Mouse (Mus musculus) liver, embryonic 13.5 days (tissue): ENCODE data around the gene Fermt1. TPM values are rescaled to one million over a fixed set of nuclear protein-coding genes. Genes with fewer than 3 reads are reported as not detected.

Experiments used
- ATAC-seq: fragments of 200-750 bp; cut with Nextera tagmentation; 2 replicates; pipeline ENCODE4 v1.8.0; 2017; ENCODE audit warnings: low read depth, mild to moderate bottlenecking, moderate number of reproducible peaks, moderate library complexity
- DNase-seq: peaks from one replicate; pipeline ENCODE4 v3.0.0; 2022
- H3K27ac ChIP-seq: fragments of 300-500 bp; sonication (generic); 2 replicates; pipeline ENCODE4 v1.5.1; 2015; ENCODE audit warnings: moderate library complexity, mild to moderate bottlenecking, inconsistent platforms
- H3K27me3 ChIP-seq: fragments of 300-500 bp; sonication (generic); 2 replicates; pipeline ENCODE4 v1.6.1; 2015; ENCODE audit warnings: mild to moderate bottlenecking, inconsistent platforms
- H3K36me3 ChIP-seq: fragments of 300-500 bp; sonication (generic); 2 replicates; pipeline ENCODE4 v1.6.1; 2015; ENCODE audit warnings: mild to moderate bottlenecking, inconsistent platforms
- H3K4me1 ChIP-seq: fragments of 300-500 bp; sonication (generic); replicated peaks from 2 replicates; pipeline ENCODE4 v1.6.1; 2015; ENCODE audit warnings: inconsistent platforms
- H3K4me2 ChIP-seq: fragments of 300-500 bp; sonication (generic); 2 replicates; pipeline ENCODE4 v1.6.1; 2015; ENCODE audit warnings: inconsistent platforms, mild to moderate bottlenecking, moderate library complexity
- H3K4me3 ChIP-seq: fragments of 300-500 bp; sonication (generic); replicated peaks from 2 replicates; pipeline ENCODE4 v1.5.1; 2015; ENCODE audit warnings: mild to moderate bottlenecking, inconsistent platforms
- H3K9ac ChIP-seq: fragments of 300-500 bp; sonication (generic); 2 replicates; pipeline ENCODE4 v1.6.1; 2015; ENCODE audit warnings: mild to moderate bottlenecking, inconsistent platforms
- H3K9me3 ChIP-seq: fragments of 300-500 bp; sonication (generic); replicated peaks from 2 replicates; pipeline ENCODE4 v1.6.1; 2016; ENCODE audit warnings: inconsistent platforms
- WGBS: fragments of 180-500 bp; shearing (Covaris S2); methylation state at CpG from one replicate; pipeline ENCODE4 v1.1.7; 2015; ENCODE audit not compliant: insufficient replicate concordance; 5-methylcytosine and 5-hydroxymethylcytosine counted together
- polyA plus RNA-seq: library from polyadenylated mRNA; unstranded; fragments of >200 nt; fragmentation: Nextera tagmentation; extraction: Ambion mirVana; gene quantifications from 2 replicates; pipeline ENCODE4 v1.2.1, GENCODE M21; 2015

Gene Fermt1
- polyA plus RNA-seq, 1 experiment from 2014 or later = 0.13 TPM

DNA sequence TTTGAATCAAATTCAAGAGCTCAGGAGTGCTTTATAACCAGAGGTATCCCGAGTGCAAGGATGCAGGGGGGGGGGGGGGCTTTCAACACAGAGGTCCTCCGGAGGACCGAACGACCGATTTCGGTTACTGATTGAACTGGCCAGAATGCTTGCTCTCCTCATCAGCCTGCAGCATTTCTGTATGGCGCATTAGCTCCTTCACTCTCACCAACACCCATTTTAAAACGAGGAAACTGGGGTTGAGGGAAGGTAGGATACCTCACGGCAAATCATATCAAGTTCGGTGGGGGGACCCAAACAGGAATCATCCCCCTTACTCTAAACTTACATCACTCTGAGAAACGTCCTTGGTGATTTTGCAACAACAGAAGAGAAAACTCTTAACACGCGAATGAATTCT lies 1.7 kb downstream of the Fermt1 start:
- Histone ChIP-seq H3K36me3 (no peaks in the 10 kb centered on the region), H3K4me1 (no peaks in the 10 kb centered on the region), H3K9me3 (no peaks in the 10 kb centered on the region), H3K4me2 (no peak overlapping the region), H3K27me3 (peaks cover 47% of the 10 kb centered on the region), H3K27ac (no peak overlapping the region), H3K9ac (no peak overlapping the region), H3K4me3 (no peak overlapping the region)
- WGBS = 28% methylated on average over 13 of the region's 13 CpGs
- DNase-seq (no peak), ATAC-seq (no peak)

DNA sequence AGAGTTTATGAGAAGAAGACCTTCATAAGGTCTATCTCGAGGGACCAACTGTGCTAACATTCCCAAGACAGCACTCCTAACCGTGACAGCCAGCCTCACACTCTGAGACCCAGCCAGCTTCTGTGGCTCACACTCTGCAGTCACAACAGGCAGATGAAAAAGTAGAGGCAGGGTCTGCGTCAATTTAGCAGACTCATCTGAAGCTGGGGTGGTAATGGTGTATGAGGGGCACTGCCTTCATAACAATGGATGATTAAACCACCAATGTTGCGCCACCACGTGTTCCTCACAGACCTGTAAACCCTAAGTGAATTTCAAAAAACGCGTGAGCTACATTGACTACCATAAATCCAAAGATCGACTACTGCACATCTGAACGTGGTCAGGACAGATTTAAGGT lies 2.1 kb downstream of the Fermt1 start:
- Histone ChIP-seq H3K4me1 (no peaks in the 10 kb centered on the region), H3K4me3 (no peak overlapping the region), H3K36me3 (no peaks in the 10 kb centered on the region), H3K4me2 (no peak overlapping the region), H3K9me3 (no peaks in the 10 kb centered on the region), H3K9ac (no peak overlapping the region), H3K27me3 (peaks cover 47% of the 10 kb centered on the region), H3K27ac (no peak overlapping the region)
- ATAC-seq = no peak
- no peak for DNase-seq
- WGBS = 33% methylated on average over 9 of the region's 9 CpGs

DNA sequence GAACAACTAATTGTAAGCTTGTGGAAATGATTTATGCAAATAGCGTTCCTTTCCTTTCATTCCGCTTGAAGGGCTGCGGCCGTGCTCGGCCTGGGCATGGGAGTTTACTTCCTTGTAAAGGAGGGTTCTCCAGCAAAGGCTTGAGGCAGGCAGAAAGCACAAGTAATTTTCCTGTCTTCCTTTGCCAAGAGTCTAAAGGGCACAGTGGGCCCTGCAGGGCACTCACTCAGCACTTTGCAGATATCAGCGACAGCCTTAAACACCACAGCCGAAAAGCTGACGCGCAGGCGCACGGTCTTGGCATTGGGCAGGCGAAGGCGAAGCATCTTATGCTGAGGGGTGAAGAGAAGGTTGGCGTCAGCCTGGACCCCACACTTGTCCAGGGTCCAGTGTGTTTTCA lies 6.7 kb downstream of the Fermt1 start:
- no peaks in the 10 kb centered on the region for H3K4me1 ChIP-seq
- no peak overlapping the region for H3K27ac ChIP-seq
- no peak for ATAC-seq
- no peak for DNase-seq
- H3K4me2 ChIP-seq = no peak overlapping the region
- H3K9ac ChIP-seq = no peak overlapping the region
- no peaks in the 10 kb centered on the region for H3K9me3 ChIP-seq
- no peak overlapping the region for H3K4me3 ChIP-seq
- 77% methylated on average over 14 of the region's 14 CpGs for WGBS
- no peaks in the 10 kb centered on the region for H3K36me3 ChIP-seq
- peaks cover 12% of the 10 kb centered on the region for H3K27me3 ChIP-seq

- Histone ChIP-seq H3K27ac (no peak overlapping the region), H3K36me3 (no peaks in the 10 kb centered on the region), H3K9me3 (no peaks in the 10 kb centered on the region), H3K9ac (no peak overlapping the region), H3K27me3 (no peaks in the 10 kb centered on the region), H3K4me3 (no peak overlapping the region), H3K4me2 (no peak overlapping the region), H3K4me1 (no peaks in the 10 kb centered on the region)
- DNase-seq = no peak
- ATAC-seq = no peak
- WGBS = 49% methylated on average over 4 of the region's 4 CpGs
Observed at GRCm38 (mm10) chr2:132936176-132936575, 9.5 kb downstream of the Fermt1 start.

GRCm38 (mm10) chr2:132934711-132935110 lies 11.0 kb downstream of the Fermt1 start:
- no peak for ATAC-seq

GRCm38 (mm10) chr2:132934142-132934541 lies 11.6 kb downstream of the Fermt1 start:
- no peaks in the 10 kb centered on the region for H3K4me1 ChIP-seq
- no peaks in the 10 kb centered on the region for H3K36me3 ChIP-seq
- no peak overlapping the region for H3K4me3 ChIP-seq
- no peak overlapping the region for H3K27ac ChIP-seq
- 60% methylated on average over 2 of the region's 2 CpGs for WGBS
- no peaks in the 10 kb centered on the region for H3K9me3 ChIP-seq
- DNase-seq = no peak
- no peak overlapping the region for H3K9ac ChIP-seq
- no peak for ATAC-seq
- H3K4me2 ChIP-seq = no peak overlapping the region
- no peaks in the 10 kb centered on the region for H3K27me3 ChIP-seq

More at GRCm38 (mm10) chr2:132934711-132935110, 11.0 kb downstream of the Fermt1 start:
- DNase-seq = no peak
- Histone ChIP-seq H3K4me2 (no peak overlapping the region), H3K4me3 (no peak overlapping the region), H3K36me3 (no peaks in the 10 kb centered on the region), H3K9me3 (no peaks in the 10 kb centered on the region), H3K27me3 (no peaks in the 10 kb centered on the region), H3K27ac (no peak overlapping the region), H3K4me1 (no peaks in the 10 kb centered on the region), H3K9ac (no peak overlapping the region)
- 77% methylated on average over 4 of the region's 4 CpGs for WGBS

GRCm38 (mm10) chr2:132928999-132929398 lies 16.7 kb downstream of the Fermt1 start:
- no peaks in the 10 kb centered on the region for H3K36me3 ChIP-seq
- WGBS = 55% methylated on average over 2 of the region's 2 CpGs
- no peaks in the 10 kb centered on the region for H3K9me3 ChIP-seq
- no peak for DNase-seq
- no peak overlapping the region for H3K27ac ChIP-seq
- H3K27me3 ChIP-seq = no peaks in the 10 kb centered on the region
- no peak overlapping the region for H3K4me2 ChIP-seq
- H3K9ac ChIP-seq = no peak overlapping the region
- no peaks in the 10 kb centered on the region for H3K4me1 ChIP-seq
- ATAC-seq = no peak
- no peak overlapping the region for H3K4me3 ChIP-seq

GRCm38 (mm10) chr2:132927871-132928270 lies 17.8 kb downstream of the Fermt1 start:
- Histone ChIP-seq H3K27ac (no peak overlapping the region), H3K27me3 (no peaks in the 10 kb centered on the region), H3K4me1 (no peaks in the 10 kb centered on the region), H3K9ac (no peak overlapping the region), H3K4me3 (no peak overlapping the region), H3K9me3 (no peaks in the 10 kb centered on the region), H3K4me2 (no peak overlapping the region), H3K36me3 (no peaks in the 10 kb centered on the region)
- ATAC-seq (no peak), DNase-seq (no peak)
- WGBS = 34% methylated on average over 2 of the region's 2 CpGs

- H3K4me1 ChIP-seq = no peaks in the 10 kb centered on the region
- no peak overlapping the region for H3K4me2 ChIP-seq
- no peak overlapping the region for H3K4me3 ChIP-seq
- ATAC-seq (no peak), DNase-seq (no peak)
- H3K27ac ChIP-seq = no peak overlapping the region
- 50% methylated on average over 2 of the region's 2 CpGs for WGBS
- no peaks in the 10 kb centered on the region for H3K36me3 ChIP-seq
- no peaks in the 10 kb centered on the region for H3K27me3 ChIP-seq
- H3K9ac ChIP-seq = no peak overlapping the region
- H3K9me3 ChIP-seq = no peaks in the 10 kb centered on the region
Observed at GRCm38 (mm10) chr2:132927298-132927697, 18.4 kb downstream of the Fermt1 start.

GRCm38 (mm10) chr2:132923290-132924085 lies 22.2 kb downstream of the Fermt1 start:
- 38% methylated on average over 8 of the region's 8 CpGs for WGBS
- no peak overlapping the region for H3K9ac ChIP-seq
- H3K4me3 ChIP-seq = no peak overlapping the region
- no peak for ATAC-seq
- no peaks in the 10 kb centered on the region for H3K9me3 ChIP-seq
- no peak overlapping the region for H3K4me2 ChIP-seq
- no peaks in the 10 kb centered on the region for H3K4me1 ChIP-seq
- no peak for DNase-seq
- H3K27me3 ChIP-seq = no peaks in the 10 kb centered on the region
- H3K36me3 ChIP-seq = no peaks in the 10 kb centered on the region
- no peak overlapping the region for H3K27ac ChIP-seq

DNA sequence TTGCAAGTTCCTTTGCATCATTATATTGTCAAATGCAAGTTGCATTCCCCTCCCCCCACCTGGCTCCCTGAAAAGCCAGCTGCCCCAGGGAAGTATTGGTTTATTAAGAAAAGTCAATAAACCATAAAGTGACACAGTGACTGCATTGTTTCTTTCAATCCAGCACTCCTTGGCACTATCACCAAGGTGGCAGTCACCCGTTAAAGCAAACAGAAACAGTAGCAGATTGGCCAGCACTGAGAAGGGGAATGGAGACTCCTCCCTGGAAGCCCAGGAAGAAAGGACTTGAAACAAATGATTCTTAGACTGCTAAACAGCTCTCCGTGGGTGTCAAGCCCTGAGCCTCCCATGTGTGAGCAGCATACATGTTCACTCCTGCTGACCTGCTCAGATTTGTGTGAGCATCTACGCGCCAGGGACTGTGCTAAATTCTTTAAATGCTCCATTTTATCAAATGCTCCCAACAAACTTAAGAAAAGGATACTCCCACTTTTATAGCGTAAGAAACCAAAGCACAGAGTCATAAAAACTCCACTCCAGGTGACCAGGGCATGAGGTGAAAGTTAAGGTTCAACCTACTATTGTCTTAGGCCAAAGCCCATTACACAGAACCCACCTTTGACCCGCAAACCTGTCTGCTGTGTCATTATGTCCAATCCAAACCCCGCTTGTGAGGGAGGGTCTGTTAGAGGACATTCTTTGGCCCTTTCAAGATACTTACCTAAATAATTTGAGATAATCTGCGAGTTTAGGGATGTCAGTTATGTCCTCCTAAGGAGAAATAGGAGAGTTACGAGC lies 23.4 kb downstream of the Fermt1 start:
- no peaks in the 10 kb centered on the region for H3K36me3 ChIP-seq
- no peaks in the 10 kb centered on the region for H3K9me3 ChIP-seq
- DNase-seq (no peak), ATAC-seq (no peak)
- H3K4me3 ChIP-seq = no peak overlapping the region
- no peak overlapping the region for H3K4me2 ChIP-seq
- no peaks in the 10 kb centered on the region for H3K4me1 ChIP-seq
- H3K9ac ChIP-seq = no peak overlapping the region
- WGBS = 59% methylated on average over 9 of the region's 9 CpGs
- no peaks in the 10 kb centered on the region for H3K27me3 ChIP-seq
- H3K27ac ChIP-seq = no peak overlapping the region
